Mouse (Mus musculus): Measurements from ENCODE around the gene Dnah7a. TPM values are rescaled to one million over a fixed set of nuclear protein-coding genes. Genes with fewer than 3 reads are reported as not detected.

The Dnah7a gene
- total and polyA plus RNA-seq, 2 experiments from 2014 or later, result 6.8 to 11.7 TPM

GRCm38 (mm10) chr1:53352327-53353261, 354.0 kb downstream of the Dnah7a start, which contains the start of the genes Asdurf, Gm28551 and Asnsd1:
Gene Asdurf (minus strand): TSS chr1:53352619.
Gene Gm28551 (minus strand): TSS chr1:53352667.
Gene Asnsd1 (minus strand): TSS chr1:53352752.
- ATAC-seq, result peak; percentile 100
- Histone ChIP-seq H3K9me3 (ENCODE audit: low read length) (no peaks in the 10 kb centered on the region), H3K4me1 (ENCODE audit: insufficient read depth, low read length) (no peaks in the 10 kb centered on the region), H3K4me2 (ENCODE audit: low read depth, low read length) (peak within 1 kb of the TSS; percentile 60), H3K36me3 (ENCODE audit: insufficient read depth, low read length) (peaks cover 7% of the 10 kb centered on the region), H3K4me3 (ENCODE audit: low read length) (peak within 1 kb of the TSS; percentile 89), H3K27me3 (ENCODE audit: insufficient read depth, low read length) (no peaks in the 10 kb centered on the region), H3K9ac (replicated peaks; ENCODE audit: low read length) (peak within 1 kb of the TSS; percentile 89), H3K27ac (peak within 1 kb of the TSS; percentile 89)
- WGBS, result under 1% methylated on average over 44 of the region's 44 CpGs
- peak; percentile 98 for DNase-seq (ENCODE audit: low spot score)
- TF ChIP-seq CTCF (IDR thresholded peaks at IDR 0.05; ENCODE audit: low read depth), result peak; percentile 72

Small RNAs within 50 kb of the gene (microRNA-seq; reads per million reads assigned to microRNA genes)
- 0 reads per million in 2 experiments for gene Gm25240

Other genes with a start within 250 kb of the Dnah7a start
- 4.9 and 5.4 TPM in 2 replicates for gene Stk17b, start 78.4 kb upstream of the Dnah7a start, total RNA-seq (2014; rRNA removed)
- 5.7 and 6.5 TPM in 2 replicates for gene Stk17b, start 78.4 kb upstream of the Dnah7a start, polyA plus RNA-seq (2015; fragmentation: Nextera tagmentation; extraction: Ambion mirVana)